Mouse (Mus musculus) left cerebral cortex, postnatal 25 days (tissue): ENCODE results near the gene Zranb3. TPM values are rescaled to one million over a fixed set of nuclear protein-coding genes. Genes with fewer than 3 reads are reported as not detected.
"Not testable (repeated sequence)": the region's sequence is repeated elsewhere in the genome, so short reads cannot be mapped to it uniquely, and the experiment has no call there.

Experiments
- DNase-seq, 2 experiments: peaks; one replicate each; pipeline ENCODE4 v3.0.0; 2022; ENCODE audit warnings: low spot score in 2 of 2, mixed read lengths in 1 of 2
- intact Hi-C: fragments of 180-260 bp; cut with DNase I; formaldehyde crosslinking; loops from one replicate; pipeline ENCODE4 v1.15.1; 2025
- total RNA-seq, 2 experiments: library from RNA; stranded (reverse); gene quantifications; 2 replicates each; pipeline ENCODE4 v1.2.3; 2021

Gene Zranb3
- total RNA-seq, 2 experiments from 2014 or later, result 6.3 to 6.7 TPM

GRCm38 (mm10) chr1:127956524-127956923, 146.3 kb downstream of the Zranb3 start:
- peak in 1 of 2 experiments; percentile 67 for DNase-seq

GRCm38 (mm10) chr1:127954800-127955199, 148.0 kb downstream of the Zranb3 start:
- peak; percentile 48 to 91 for DNase-seq
- intact Hi-C loops, result loop anchor here (1.0 to 5.0 kb wide), 3 partner anchors 20 to 123 kb away; no protein-coding TSS in a partner anchor

More at GRCm38 (mm10) chr1:127956524-127956923, 146.3 kb downstream of the Zranb3 start:
- intact Hi-C loops, result loop anchor here (5.0 kb wide), 2 partner anchors 76 to 121 kb away; no protein-coding TSS in a partner anchor

GRCm38 (mm10) chr1:127954198-127954597, 148.6 kb downstream of the Zranb3 start:
- intact Hi-C loops, result loop anchor here (1.0 kb wide), 1 partner anchor 20 kb away; no protein-coding TSS in a partner anchor
- DNase-seq, result not testable (repeated sequence)

- no peak for DNase-seq
- intact Hi-C loops, result no loop called here
Observed at GRCm38 (mm10) chr1:127952276-127952675, 150.6 kb downstream of the Zranb3 start.

- intact Hi-C loops, result no loop called here
- peak in 1 of 2 experiments; percentile 70 for DNase-seq
Observed at GRCm38 (mm10) chr1:127948748-127949147, 154.1 kb downstream of the Zranb3 start.

- intact Hi-C loops, result no loop called here
- DNase-seq, result peak; percentile 44 to 59
Observed at GRCm38 (mm10) chr1:127946615-127947249, 156.1 kb downstream of the Zranb3 start.

GRCm38 (mm10) chr1:127945696-127946575, 156.9 kb downstream of the Zranb3 start:
- intact Hi-C loops, result no loop called here
- peak in 1 of 2 experiments; percentile 67 for DNase-seq

- DNase-seq, result no peak
- intact Hi-C loops, result no loop called here
Observed at GRCm38 (mm10) chr1:127943516-127943915, 159.3 kb downstream of the Zranb3 start.

GRCm38 (mm10) chr1:127942231-127942630, 160.6 kb downstream of the Zranb3 start:
- intact Hi-C loops, result no loop called here
- DNase-seq, result no peak

- peak in 1 of 2 experiments; percentile 62 for DNase-seq
- intact Hi-C loops, result loop anchor here (5.0 kb wide), 1 partner anchor 205 kb away; no protein-coding TSS in a partner anchor
Observed at GRCm38 (mm10) chr1:127937277-127937676, 165.6 kb downstream of the Zranb3 start.

GRCm38 (mm10) chr1:127934322-127934721, 168.5 kb downstream of the Zranb3 start:
- peak; percentile 53 to 93 for DNase-seq
- intact Hi-C loops, result loop anchor here (1.0 kb wide), 2 partner anchors 20 to 98 kb away; no protein-coding TSS in a partner anchor

- no peak for DNase-seq
- intact Hi-C loops, result no loop called here
Observed at GRCm38 (mm10) chr1:127933405-127933804, 169.4 kb downstream of the Zranb3 start.

- no peak for DNase-seq
- intact Hi-C loops, result loop anchor here (5.0 to 10.0 kb wide), 2 partner anchors 89 to 421 kb away; no protein-coding TSS in a partner anchor
Observed at GRCm38 (mm10) chr1:127915802-127916201, 187.0 kb downstream of the Zranb3 start.

- intact Hi-C loops, result loop anchor here (5.0 to 10.0 kb wide), 2 partner anchors 88 to 421 kb away; no protein-coding TSS in a partner anchor
- DNase-seq, result no peak
Observed at GRCm38 (mm10) chr1:127915316-127915715, 187.5 kb downstream of the Zranb3 start.

GRCm38 (mm10) chr1:127913116-127913515, 189.7 kb downstream of the Zranb3 start:
- intact Hi-C loops, result loop anchor here (10.0 kb wide), 1 partner anchor 418 kb away; no protein-coding TSS in a partner anchor
- DNase-seq, result no peak

- intact Hi-C loops, result no loop called here
- no peak for DNase-seq
Observed at GRCm38 (mm10) chr1:127904774-127905385, 198.0 kb downstream of the Zranb3 start.
